Mouse (Mus musculus): ENCODE data around the gene Phactr2.

GRCm38 (mm10) chr10:13209930-13210637 is 264.1 kb downstream of the Phactr2 start:
- TF ChIP-seq CTCF (IDR thresholded peaks at IDR 0.05; ENCODE audit: extremely low read depth, insufficient read depth, insufficient read length, insufficient replicate concordance) (no peak), POLR2A (IDR thresholded peaks at IDR 0.05; ENCODE audit: low read depth, low read length) (no peak)
